Mouse (Mus musculus) stomach, postnatal 0 days (tissue): ENCODE measurements around the gene Rgs17.

Experiments
- CTCF ChIP-seq: IDR thresholded peaks from 2 replicates; pipeline ENCODE4 v1.5.1; 2016; ENCODE audit warnings: antibody characterized with exemption, low read depth, mild to moderate bottlenecking, moderate library complexity
- EP300 ChIP-seq: optimal IDR thresholded peaks from 2 replicates; pipeline ENCODE3; 2016; ENCODE audit warnings: antibody characterized with exemption

GRCm38 (mm10) chr10:5823740-5824491 lies 98.3 kb downstream of the Rgs17 start, which contains the start of gene Mtrf1l:
- peak; percentile 52 for TF ChIP-seq CTCF
- no peak for TF ChIP-seq EP300
